Mouse (Mus musculus): ENCODE measurements around the gene Cuedc2.

Cuedc2 gene

DNA sequence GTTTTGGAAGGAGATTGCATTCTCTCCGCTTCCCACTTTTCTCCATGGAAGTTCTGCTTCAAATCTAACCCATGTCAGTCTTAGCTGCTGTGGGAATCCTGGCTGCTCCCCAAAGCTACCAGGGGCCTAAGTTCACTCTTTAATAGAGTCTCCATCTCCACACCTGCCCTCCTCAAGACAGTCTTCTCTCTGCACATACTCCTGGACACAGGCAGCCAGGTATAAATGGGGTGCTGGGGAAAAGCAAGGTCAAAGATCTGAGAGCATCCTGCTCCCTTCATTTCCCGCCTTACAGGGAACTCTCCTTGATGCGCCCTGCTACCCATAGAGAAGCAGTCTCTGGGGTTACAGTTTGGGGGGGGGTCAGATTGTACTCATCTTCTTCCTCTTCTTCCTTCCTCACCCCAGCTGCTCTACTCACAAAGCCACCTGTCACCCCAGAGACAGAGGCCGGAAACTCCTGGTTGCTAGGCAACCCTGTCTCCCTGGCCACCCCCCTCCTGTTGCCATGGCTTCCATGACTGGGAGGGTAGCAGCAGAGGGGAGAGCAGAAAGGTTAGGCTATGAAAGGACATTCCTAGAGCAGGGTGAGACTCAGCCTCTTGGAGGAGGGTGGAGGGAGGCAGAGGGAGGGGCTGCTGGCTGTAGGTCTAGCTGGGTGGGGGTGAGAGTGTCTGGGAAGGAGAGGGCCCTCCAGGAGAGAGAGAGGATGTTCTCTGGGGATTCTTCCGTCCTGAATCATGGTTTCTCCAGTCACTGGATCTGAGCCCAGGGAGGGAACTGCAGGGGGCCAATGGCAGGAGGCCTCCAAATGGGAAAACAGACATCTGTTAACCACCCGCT, 17.2 kb downstream of the Cuedc2 start:
- DNase-seq = peak in 1 of 2 experiments; percentile 71

DNA sequence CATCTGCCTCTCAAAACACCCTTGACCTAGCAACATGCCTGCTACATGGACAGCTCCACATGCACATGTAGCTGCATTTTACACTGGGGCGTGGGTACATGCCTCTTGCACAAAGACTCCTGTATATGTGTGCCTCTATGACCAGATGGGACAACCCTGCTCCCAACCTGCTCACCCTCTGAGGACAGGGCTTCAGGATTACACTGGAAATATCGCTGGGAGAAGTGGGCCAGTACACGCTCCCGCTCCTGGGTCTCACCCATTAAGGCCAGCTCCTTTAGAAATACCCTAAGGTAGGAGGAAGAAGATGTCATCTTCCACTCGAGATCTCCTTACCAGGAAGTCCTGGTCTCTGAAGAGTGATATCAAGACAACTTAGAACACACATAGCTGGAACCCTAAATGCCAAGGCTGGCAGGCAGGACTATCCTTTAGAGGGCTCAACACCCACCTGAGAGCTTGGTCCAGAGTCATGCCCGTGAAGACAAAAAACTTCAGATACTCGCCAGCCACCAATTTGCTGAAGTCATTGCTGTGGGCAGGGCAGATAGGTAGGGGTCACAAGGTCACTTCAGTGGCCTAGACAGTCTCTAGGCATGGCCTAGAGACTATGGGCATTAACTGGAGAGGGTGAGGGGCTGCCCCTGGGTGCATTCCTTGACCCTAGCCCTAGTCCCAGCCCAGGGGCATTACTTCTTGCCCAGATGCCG, 18.3 kb downstream of the Cuedc2 start:
- DNase-seq = peak in 1 of 2 experiments; percentile 1

GRCm38 (mm10) chr19:46318586-46319378, 19.7 kb downstream of the Cuedc2 start:
- peak in 1 of 2 experiments; percentile 13 for DNase-seq

DNA sequence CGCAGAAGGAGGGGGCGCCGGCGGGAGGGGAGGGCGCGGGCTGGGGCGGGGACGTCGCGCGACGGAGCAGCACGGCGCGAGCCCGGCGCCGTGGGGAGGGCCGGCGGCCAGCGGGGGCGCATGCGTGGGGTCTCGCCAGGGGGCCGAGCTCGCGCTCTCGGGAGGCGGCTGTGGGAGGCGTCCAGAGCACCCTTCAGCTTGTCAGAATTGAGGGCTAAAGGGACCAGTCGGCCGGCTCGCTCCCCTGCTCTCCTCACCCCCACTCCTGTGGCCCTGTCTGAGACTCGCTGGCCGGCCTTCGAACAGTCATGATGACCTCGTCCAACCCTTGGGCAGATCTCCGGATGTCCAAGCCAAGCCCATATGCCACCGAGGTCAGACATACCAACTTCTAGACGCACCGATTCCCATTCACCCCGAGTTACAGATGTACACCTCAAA, 20.5 kb downstream of the Cuedc2 start:
- DNase-seq = peak; percentile 1

- DNase-seq = no peak
Measured at GRCm38 (mm10) chr19:46317546-46317885, 21.0 kb downstream of the Cuedc2 start.

GRCm38 (mm10) chr19:46316846-46317545, 21.5 kb downstream of the Cuedc2 start:
- DNase-seq = peak in 1 of 2 experiments; percentile 0

DNA sequence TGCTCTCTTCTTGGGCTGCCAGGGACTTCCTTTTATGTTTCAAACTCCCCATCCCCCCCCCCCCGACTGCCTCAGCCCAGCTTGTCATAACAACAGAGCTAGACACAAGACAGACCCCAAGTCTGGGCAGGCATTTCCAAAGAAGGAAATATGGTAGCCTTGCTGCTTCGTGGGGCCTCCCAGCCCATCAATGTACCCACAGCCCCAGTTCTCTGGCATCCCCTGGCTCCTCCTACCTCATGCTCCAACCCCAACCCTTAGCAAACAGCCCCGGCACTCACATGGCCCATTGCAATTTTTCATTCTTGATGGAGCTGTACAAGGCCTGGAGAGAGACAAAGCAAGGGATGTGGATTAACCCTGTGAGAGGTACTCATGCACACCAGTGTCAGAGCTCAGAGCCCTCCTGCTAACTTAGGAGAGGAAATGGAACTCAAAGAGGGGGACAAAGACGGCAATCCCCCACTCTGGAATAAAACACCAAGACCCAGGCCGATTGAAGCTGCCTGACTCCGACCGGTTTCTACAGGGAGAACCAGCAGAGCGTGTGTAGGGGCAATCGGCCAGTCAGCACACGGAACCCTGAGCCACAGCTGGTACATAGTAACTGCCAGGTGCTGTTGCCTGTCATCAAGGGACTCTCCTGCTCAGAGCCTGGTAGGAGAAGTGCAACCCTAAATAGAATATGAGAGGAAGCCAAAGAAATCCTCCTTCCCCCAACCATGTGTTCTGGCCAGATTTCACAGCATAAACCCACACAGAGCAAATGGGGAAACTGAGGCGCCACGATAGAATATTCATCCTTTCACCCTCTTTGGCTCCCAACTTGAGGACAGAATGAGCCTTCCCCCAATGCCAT, 22.5 kb downstream of the Cuedc2 start:
- DNase-seq = no peak

- no peak for DNase-seq
Measured at GRCm38 (mm10) chr19:46314872-46315742, 23.4 kb downstream of the Cuedc2 start.

DNA sequence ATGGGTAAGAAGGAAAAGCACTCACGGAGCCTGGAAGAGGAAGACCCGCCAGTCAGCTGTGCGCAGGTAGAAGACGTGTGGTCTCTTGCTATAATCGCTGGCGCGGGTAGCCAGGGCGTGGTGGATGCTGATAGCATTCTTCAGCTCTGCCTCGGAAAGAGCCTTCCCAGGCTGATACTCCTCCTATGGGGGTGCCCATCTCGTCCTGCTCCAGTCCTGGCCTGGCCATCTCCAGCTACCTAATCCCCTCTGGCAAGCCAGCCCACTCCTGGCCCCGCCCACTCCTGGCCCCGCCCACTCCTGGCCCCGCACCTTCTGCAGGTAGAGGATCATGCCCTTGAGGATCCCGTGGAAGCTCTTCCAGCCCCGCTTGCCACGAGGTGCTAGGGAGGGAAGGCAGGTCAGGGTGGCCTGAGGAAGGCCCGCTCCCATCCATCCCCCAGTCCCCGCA, 24.3 kb downstream of the Cuedc2 start:
- peak in 1 of 2 experiments; percentile 23 for DNase-seq

GRCm38 (mm10) chr19:46313591-46313990, 24.9 kb downstream of the Cuedc2 start:
- no peak for DNase-seq

GRCm38 (mm10) chr19:46313116-46313515, 25.4 kb downstream of the Cuedc2 start:
- DNase-seq = no peak

- no peak for DNase-seq
Measured at GRCm38 (mm10) chr19:46312566-46312965, 25.9 kb downstream of the Cuedc2 start.

DNA sequence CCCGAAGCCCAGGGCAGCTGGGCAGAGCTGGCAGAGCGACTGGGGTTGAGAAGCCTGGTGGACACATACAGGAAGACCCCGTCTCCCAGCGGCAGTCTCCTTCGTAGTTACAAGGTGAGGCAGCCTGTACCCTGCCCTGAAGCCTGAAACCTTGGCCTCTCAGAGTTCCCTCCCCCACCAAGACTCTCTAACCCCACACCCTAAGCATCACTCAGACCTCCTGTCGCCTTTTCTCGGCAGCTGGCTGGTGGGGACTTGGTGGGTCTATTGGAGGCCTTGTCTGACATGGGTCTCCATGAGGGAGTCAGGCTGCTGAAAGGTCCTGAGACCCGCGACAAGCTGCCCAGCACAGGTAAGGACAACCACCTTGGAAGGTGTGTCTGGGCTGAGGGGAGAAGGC, 27.2 kb downstream of the Cuedc2 start:
- DNase-seq = no peak

DNA sequence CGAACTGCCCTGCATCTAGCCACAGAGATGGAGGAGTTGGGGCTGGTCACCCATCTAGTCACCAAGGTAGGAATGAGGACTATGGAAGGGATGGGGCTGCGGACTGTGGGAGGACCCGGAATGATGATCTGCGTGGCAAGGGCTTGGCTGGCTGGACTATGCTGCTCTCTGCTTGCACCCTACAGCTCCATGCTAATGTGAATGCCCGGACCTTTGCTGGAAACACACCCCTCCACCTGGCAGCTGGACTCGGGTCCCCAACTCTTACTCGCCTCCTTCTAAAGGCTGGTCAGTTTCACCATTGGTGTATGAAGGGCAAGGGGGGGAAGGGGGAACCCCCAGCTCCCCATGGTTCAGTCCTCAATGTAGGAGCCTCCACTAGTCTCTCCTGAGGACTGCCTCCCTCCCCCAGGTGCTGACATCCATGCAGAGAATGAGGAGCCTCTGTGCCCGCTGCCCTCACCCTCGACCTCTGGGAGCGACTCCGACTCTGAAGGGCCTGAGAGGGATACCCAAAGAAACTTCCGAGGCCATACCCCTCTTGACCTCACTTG, 28.1 kb downstream of the Cuedc2 start:
- DNase-seq = no peak

GRCm38 (mm10) chr19:46309651-46310305, 28.7 kb downstream of the Cuedc2 start:
- DNase-seq = no peak

DNA sequence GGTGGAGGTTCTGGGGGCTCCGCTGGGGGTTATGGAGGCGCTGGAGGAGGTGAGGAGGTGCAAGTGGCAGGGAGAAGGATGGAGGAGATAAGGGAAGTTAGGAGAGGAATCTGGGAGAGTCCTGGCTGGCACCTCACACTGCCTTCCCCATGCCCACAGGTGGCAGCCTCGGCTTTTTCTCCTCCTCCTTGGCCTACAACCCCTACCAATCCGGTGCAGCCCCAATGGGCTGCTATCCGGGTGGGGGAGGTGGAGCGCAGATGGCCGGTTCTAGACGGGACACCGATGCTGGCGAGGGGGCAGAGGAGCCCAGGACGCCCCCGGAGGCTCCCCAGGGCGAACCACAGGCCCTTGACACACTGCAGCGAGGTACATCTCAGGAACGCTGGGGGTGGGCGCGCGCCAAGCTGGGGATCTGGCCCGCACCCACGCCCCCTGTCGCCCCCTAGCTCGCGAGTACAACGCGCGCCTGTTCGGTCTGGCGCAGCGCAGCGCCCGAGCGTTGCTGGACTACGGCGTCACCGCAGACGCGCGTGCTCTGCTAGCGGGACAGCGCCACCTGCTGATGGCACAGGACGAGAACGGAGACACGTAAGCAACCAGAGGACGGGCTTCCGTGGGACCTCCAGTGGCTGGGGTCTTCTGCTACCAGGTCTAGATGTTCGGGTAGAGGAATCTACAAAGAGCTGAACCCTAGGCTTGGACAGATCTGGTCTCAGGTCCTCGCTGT, 29.6 kb downstream of the Cuedc2 start:
- peak; percentile 68 to 69 for DNase-seq

DNA sequence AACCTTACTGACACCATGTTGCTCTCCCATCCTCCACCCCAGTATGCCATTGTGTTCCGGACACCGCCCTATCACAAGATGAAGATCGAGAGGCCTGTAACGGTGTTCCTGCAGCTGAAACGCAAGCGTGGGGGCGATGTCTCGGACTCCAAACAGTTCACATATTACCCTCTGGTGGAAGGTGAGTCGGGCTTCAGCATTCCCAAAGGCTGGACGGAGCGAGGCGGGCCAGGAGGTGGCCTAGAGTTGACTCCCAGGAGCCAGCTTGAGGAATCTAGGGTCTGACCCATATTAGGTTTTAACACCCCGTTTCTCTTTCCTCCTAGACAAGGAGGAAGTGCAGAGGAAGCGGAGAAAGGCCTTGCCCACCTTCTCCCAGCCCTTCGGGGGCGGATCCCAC, 30.2 kb downstream of the Cuedc2 start:
- DNase-seq = no peak

GRCm38 (mm10) chr19:46307781-46308180, 30.7 kb downstream of the Cuedc2 start:
- DNase-seq = no peak

GRCm38 (mm10) chr19:46306751-46307289, 31.7 kb downstream of the Cuedc2 start:
- DNase-seq = no peak
